Mouse (Mus musculus): ENCODE measurements around the gene Ildr2. TPM values are rescaled to one million over a fixed set of nuclear protein-coding genes. Genes with fewer than 3 reads are reported as not detected.

Ildr2 gene
- total RNA-seq (2014; fragmentation: Nextera tagmentation): not detected in 2 replicates
- not detected in 2 replicates for total RNA-seq (2017)

DNA sequence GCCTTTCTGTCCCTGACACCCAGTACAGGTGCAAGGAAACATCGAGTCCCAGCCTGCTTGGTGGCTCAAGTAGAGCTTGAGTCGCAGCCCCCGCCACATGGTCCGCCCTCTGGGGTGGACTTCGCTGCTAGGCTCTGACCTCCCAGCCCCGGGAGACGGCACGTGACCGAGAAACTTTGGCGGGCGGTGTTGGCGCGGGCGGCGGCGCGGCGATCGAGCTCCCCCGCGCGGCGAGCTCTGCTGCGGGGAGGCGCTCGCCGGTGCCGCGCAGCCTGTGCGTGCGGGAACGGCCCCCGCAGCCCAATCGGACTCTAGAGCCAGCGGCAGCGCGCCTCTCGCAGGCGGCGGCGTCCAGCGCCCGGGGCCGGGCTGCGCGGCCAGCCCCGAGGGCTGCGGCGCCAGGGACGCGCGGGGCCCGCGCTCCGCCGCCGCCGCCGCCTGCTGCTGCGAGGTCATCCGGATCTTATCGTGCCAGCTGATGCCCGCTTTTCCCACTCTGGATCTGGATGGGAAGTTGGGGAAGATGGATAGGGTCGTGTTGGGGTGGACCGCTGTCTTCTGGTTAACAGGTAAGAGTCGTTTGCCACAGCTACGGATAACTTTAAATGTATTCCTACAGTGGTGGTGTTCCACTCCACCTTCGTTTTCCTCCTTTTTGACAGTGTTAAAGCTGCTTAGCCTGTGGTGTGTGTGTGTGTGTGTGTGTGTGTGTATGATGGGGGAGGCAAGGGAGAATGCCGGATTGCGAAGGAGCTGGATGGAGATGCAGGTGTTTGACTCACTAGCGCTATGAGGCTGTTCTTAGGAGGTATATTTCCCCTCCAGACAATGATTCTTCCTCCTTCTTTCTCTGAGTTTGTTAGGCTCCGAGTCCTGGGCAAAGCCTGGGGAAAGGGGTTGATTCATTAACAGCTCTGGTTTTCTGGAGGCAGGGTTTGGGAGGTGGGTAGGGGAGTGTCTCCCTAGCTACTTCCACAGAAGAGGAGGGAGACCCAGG is at the start of gene Ildr2:
TSS of gene Ildr2 (plus strand) at position 242 of the 997 bp plus-strand sequence.
- ATAC-seq (replicated peaks; ENCODE audit: low FRiP score, low TSS enrichment, poor library complexity, severe bottlenecking): peak; percentile 29; the same call in 1 of the 2 replicates

DNA sequence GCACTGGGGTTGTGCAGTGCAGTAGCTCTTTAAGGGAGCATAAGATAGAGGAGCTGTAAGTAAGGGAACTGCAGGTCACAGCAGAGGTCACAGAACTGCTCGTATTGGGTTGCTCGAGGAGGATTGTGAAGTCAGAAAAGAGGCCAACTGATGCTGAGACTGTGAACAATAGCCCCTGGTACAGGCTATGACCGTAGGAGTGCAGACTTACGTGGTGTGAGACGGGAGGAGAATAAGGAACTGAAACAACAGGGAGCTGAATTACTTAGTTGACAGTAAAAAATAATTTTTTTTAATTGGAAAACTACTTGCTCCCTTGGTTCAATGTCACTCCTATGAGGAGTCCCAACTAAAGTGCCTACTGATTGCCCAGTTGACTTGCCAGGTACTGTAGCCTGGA is 49.8 kb upstream of the Ildr2 start:
- no peak for ATAC-seq (replicated peaks; ENCODE audit: low FRiP score, low TSS enrichment, poor library complexity, severe bottlenecking)

DNA sequence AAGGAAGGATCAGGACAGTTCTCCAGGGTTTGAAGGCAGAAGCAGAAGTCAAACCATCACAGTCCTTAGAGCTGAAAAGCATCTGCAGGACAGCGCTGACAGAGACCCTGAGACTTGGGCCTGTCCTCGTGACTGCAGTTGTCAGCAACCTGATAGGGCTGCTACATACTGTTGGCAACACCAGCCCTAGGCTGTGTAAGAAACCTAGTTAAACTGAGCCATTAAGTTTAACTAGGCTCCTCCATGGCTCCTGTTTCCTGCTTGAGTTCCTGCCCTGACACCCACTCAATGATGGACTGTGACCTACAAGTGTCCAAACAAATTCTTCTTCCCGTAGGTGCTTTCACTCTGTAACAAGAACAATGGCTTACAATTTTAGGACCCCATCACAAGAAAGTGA is 48.8 kb upstream of the Ildr2 start:
- no peak for ATAC-seq (replicated peaks; ENCODE audit: low FRiP score, low TSS enrichment, poor library complexity, severe bottlenecking)

DNA sequence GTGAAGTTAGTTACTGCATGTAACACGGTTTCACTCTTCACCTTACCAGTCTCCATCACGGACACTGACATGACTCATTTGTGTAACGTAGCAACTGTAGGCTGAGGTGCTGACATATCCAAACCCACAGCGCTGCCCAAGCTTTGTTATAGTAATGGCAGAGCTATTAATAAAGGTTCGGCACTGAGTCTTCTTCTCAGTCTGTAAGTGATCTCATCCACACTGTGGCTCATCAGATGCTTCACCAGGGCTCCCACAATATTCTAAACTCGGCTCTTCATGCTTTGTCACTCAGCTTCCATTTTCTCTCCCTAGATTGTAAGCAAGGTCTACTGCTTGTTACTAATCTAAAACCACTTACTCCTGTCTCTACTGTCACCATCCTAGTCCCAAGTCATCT is 44.6 kb upstream of the Ildr2 start:
- ATAC-seq (replicated peaks; ENCODE audit: low FRiP score, low TSS enrichment, poor library complexity, severe bottlenecking): no peak

DNA sequence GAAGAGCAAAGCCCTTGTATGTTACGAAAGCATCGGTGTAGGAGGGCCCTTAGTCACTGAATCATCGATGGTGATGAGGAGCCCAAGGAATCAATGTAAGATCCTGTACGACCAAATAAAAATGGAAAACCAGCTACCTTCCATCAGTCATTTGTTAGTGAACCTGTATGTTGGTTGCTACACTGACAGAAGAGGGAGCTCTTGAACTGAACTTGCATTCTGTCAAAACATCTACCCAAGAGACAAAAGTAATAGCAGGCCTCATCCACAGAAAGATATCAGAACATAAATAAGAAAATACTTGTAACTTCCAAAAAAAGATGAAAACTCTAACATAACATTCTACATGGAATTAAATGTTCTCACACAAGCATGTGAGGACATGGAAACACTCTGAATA is 39.8 kb upstream of the Ildr2 start:
- ATAC-seq (replicated peaks; ENCODE audit: low FRiP score, low TSS enrichment, poor library complexity, severe bottlenecking): no peak

- ATAC-seq (replicated peaks; ENCODE audit: low FRiP score, low TSS enrichment, poor library complexity, severe bottlenecking): no peak
Measured at GRCm38 (mm10) chr1:166238315-166238969, 15.5 kb upstream of the Ildr2 start, which contains the start of gene Mael. TSS of gene Mael (minus strand) at chr1:166238747.

GRCm38 (mm10) chr1:166244285-166244684 is 9.7 kb upstream of the Ildr2 start:
- ATAC-seq (replicated peaks; ENCODE audit: low FRiP score, low TSS enrichment, poor library complexity, severe bottlenecking): no peak

GRCm38 (mm10) chr1:166255091-166255490 is 1.2 kb downstream of the Ildr2 start:
- no peak for ATAC-seq (replicated peaks; ENCODE audit: low FRiP score, low TSS enrichment, poor library complexity, severe bottlenecking)

DNA sequence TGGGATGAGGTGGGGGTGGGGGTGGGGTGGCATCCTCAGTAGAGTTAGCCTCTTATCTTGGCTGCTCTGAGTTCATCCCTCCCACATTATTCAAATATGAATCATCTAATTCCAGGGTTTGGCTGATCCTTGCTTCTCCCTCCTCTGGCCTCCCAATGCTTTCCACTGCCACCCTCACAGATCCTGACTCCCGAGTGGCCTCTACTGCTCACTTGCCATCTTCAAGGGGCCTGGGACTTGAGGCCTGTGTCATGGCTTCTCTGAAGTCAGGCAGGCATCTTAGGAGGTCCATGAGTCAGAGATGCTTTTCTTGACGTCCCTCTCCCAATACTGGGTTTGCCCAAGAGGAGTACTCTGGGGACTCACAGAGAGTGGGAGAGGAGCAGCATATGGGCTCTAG is 1.7 kb downstream of the Ildr2 start:
- ATAC-seq (replicated peaks; ENCODE audit: low FRiP score, low TSS enrichment, poor library complexity, severe bottlenecking): no peak

DNA sequence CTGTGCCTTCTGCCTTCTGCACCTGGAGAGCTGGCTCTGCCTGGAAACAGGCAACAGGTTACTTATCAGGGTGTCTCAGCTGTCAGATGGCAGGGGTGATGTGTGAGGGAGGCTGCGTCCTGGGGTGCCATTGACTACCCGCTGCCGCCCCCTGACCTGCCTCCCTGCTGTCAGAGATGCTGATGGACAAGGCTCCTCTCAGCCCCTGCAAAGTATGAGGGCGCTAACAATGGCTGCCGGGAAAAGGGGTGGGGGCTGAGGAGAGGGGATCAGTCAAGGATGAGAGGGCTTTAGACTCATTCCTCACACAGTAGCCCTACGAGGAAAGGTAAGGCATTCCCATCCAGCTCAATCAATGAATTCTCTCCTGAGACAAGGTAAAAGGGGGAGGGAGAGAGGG is 2.4 kb downstream of the Ildr2 start:
- ATAC-seq (replicated peaks; ENCODE audit: low FRiP score, low TSS enrichment, poor library complexity, severe bottlenecking): no peak

DNA sequence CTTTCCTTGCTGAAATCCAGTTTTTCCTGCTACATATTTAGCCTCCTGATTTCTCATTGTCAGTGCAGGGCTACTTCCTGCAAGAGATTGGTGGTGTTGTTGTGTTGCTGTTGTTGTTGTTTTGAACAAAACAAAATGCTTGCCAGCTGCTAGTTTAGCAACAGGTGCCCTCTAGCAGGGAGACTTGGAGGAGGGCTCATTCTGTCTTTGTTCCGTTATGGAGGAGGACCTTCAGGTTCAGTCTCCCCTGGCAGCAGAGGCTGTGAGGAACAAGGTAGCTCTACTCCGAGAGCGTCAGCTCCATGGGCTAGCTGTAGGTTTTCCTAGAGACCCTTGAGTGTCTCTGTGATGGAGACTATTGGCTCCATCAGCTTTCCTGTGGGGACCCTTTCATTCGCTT is 3.0 kb downstream of the Ildr2 start:
- ATAC-seq (replicated peaks; ENCODE audit: low FRiP score, low TSS enrichment, poor library complexity, severe bottlenecking): no peak

- no peak for ATAC-seq (replicated peaks; ENCODE audit: low FRiP score, low TSS enrichment, poor library complexity, severe bottlenecking)
Measured at GRCm38 (mm10) chr1:166259526-166259925, 5.6 kb downstream of the Ildr2 start.

- ATAC-seq (replicated peaks; ENCODE audit: low FRiP score, low TSS enrichment, poor library complexity, severe bottlenecking): no peak
Measured at GRCm38 (mm10) chr1:166266001-166266705, 12.2 kb downstream of the Ildr2 start.

DNA sequence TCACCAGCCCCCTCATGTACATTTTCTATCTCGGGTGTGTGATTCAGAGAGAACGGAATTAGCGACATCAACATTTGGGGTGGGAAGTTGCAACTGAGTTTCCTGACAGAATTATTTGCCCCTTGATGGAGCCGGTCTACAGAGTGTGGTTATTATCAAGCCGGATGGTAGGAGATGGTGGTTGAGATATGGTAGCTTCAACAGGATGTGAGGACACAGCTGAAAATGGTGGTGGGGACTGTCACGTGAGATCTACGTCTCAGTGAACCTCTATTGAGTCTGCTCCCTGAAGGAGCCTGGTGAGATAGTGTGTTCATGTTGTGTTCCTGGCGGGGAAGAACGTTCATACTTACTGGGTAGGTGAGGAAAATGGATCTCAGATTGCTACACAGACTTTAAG is 13.0 kb downstream of the Ildr2 start:
- ATAC-seq (replicated peaks; ENCODE audit: low FRiP score, low TSS enrichment, poor library complexity, severe bottlenecking): no peak

- ATAC-seq (replicated peaks; ENCODE audit: low FRiP score, low TSS enrichment, poor library complexity, severe bottlenecking): no peak
Measured at GRCm38 (mm10) chr1:166268218-166268617, 14.3 kb downstream of the Ildr2 start.

GRCm38 (mm10) chr1:166278786-166279185 is 24.8 kb downstream of the Ildr2 start:
- no peak for ATAC-seq (replicated peaks; ENCODE audit: low FRiP score, low TSS enrichment, poor library complexity, severe bottlenecking)

GRCm38 (mm10) chr1:166279580-166280206 is 25.8 kb downstream of the Ildr2 start:
- ATAC-seq (replicated peaks; ENCODE audit: low FRiP score, low TSS enrichment, poor library complexity, severe bottlenecking): no peak

DNA sequence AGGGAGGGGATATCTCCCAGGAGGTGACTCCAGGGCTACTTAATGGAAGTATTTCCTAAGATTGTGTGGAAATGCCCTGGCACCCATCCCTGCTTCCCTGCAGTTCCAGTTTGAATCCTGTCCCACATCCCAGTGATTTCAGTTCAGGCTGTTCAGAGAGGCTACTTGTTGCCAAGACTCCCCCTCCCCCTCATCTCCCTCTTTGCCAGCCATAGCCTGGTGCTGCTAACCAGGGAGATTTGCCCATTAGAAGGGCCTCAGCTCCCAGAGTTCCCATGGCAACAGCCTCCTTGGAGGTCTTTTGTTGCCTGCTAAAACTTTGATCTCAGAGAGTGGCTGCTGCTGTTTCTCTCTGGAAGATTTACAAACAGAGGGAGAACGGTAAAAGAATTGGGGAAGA is 26.6 kb downstream of the Ildr2 start:
- ATAC-seq (replicated peaks; ENCODE audit: low FRiP score, low TSS enrichment, poor library complexity, severe bottlenecking): no peak

- no peak for ATAC-seq (replicated peaks; ENCODE audit: low FRiP score, low TSS enrichment, poor library complexity, severe bottlenecking)
Measured at GRCm38 (mm10) chr1:166281287-166281686, 27.3 kb downstream of the Ildr2 start.

All from megakaryocyte-erythroid progenitor cell, adult 5-6 weeks (primary cell).